Mouse (Mus musculus): Measurements from ENCODE around the gene Cbx8.

Gene Cbx8

DNA sequence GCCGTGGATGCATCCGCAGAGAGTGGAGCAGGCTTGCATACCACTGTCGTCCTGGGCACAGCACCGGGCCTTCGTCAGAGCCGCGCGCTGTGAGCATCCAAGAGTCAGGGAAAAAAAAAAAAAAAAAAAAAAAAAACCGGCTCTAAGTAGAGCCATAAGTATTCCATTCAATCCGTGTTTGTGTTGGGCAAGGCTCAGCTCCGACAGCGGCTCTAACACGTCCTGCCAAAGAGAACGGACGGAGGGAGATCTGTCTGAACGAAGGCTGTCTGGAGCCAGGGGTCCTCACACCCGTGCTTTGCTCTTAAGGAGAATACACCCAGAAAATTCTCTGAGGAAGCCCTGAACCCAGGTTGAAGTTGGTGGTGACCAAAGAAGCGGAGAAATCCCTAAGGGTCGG lies 6.1 kb downstream of the Cbx8 start:
- no peak for DNase-seq (ENCODE audit: low spot score in 2 of 2)

DNA sequence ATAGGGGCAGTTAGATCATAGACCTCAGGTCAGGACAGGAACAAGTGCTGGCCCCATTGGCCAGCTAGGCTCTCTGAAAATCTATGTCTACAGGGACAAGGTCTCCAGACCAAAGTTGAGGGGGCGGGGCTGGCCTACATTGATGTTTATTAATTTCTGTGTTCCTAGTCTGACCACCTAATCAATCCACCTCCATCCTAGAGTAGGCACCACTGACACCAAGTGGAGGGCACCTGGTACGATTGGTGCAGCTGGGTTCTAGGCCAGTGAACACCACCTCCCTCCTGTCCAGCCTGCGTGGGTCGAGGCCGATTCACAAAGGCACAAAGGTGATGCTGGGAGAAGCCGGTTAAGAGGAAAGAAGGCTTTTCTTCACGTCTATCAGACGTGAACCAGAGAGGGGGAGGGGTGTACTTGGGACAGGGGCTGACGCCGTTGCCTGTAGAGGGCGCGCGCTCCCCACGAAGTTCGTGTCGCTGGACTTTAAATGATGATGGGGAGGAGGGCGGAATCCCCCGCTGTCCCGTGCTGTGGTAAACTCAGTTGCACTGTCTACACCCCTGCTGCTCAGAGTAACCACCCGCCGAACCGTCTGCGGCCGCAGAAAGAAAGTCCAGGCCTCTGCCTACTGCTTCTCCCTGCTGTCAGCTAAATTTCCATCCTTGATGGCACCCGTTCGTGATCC lies 6.8 kb downstream of the Cbx8 start:
- DNase-seq (ENCODE audit: low spot score in 2 of 2): peak; percentile 73 to 80

- DNase-seq (ENCODE audit: low spot score in 2 of 2): peak; percentile 58 to 70
Measured at GRCm38 (mm10) chr11:119026203-119026602, 14.6 kb downstream of the Cbx8 start.

DNA sequence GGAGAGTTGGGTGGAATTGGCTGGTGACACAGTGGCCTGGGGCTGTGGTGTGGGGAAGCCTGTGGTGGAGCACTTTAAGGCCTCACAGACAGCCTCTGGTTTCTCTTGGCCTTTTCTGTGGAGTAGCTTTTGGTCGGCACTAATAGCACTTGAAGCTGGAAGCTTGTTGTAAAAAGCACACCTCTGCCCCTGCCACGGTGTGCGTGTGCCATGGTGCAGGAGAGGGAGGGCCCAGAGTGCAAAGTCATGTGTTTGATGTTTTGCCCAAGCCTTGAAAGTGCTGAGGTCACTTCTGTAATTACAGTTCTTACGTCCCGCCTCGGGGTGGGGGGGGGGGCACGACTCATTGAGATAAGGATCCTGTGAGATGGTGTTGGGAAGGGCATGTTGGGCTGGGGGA lies 16.5 kb downstream of the Cbx8 start:
- no peak for DNase-seq (ENCODE audit: low spot score in 2 of 2)

GRCm38 (mm10) chr11:119023616-119023980 lies 17.2 kb downstream of the Cbx8 start:
- DNase-seq (ENCODE audit: low spot score in 2 of 2): no peak

DNA sequence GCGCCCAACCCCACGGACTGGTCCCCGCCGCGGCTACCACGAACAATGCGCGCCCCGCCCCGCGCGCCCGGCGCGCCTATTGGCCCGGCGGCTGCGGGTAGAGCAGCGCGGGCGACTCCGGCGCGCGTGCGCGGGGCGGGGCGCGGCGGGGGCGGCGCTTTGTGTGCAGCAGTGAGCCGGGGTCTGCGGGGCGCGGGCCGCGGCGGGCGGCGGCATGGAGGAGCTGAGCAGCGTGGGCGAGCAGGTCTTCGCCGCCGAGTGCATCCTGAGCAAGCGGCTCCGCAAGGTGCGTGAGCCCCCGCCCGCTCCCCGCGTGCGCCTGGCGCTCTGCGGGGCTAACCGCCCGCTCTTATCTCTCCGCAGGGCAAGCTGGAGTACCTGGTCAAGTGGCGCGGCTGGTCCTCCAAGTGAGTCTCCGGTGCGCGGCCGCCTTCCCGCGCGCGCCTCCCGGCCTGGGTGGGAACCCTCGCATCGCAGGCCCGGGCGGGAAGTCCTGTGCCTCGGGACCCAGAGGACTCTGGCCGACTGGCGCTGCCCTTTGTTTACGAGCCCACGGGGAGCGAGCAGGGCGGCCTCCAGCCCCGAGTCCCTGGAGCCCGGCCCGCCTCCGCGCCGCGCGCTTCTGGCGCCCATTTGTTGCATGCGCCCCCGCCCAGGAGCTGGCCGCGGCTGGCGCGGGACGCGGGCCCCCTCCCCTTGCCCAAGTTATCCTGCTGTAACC lies 17.7 kb downstream of the Cbx8 start, which contains the start of gene Cbx2:
Gene Cbx2 (plus strand): TSS at position 68 of the 721 bp plus-strand sequence.
- DNase-seq (ENCODE audit: low spot score in 2 of 2): peak; percentile 80 to 81

DNA sequence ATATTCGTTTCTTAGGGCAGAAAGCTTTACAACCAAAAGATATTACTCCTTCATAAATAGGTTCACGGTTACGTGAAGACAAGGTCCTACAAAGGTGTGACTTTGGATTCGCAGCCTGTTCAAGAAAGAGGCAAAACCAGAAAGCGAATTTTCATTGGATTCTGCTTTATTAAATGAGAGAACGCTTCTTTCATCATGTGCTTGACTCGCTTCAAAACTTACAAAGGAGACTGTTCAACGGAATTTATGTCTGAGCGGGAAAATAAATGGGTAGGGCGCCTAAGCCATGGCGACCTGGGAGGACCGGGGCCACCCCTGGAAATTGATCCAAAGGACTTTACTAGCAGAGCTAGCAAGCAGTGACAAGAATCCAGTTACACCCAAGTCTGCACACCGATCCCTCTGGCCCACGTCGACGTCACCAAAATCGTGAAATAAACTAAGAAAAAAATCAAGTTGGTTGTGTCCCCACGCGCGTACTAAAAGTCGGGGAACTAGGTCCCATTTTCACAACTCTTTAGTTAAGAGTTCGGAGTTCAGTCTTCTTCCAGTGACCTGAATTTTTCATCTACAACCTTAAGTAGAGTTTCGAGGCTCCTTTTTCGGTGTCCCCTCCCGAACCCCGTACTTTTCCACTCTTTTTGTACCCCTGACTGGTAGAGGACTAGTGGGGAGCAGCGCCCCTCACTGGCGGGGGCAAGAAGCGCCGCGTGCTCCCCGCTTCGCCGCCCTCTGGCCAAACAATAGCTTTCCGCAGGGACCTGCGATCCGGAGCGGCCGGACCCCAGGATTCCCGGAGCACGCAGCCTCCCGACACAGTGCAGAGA lies 18.5 kb downstream of the Cbx8 start:
- no peak for DNase-seq (ENCODE audit: low spot score in 2 of 2)

DNA sequence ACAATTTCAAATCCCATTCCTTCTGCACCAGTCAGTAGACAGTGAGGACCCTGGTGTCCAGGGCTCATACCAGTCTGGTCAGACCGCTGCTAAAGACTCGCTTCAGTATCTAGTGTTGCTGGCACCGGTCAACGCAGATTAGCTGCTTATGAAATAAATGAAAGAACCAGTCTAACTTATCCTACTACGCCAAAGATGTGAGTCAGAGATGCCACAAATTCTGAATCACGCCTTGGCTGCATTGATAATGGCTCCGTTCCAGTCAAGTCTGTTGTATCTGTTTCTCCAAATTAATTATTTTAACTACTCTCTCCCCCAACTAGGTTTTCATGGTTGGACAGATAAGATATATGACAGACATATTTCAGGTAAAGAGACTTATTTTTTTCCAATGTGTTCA lies 19.6 kb downstream of the Cbx8 start:
- DNase-seq (ENCODE audit: low spot score in 2 of 2): no peak

DNA sequence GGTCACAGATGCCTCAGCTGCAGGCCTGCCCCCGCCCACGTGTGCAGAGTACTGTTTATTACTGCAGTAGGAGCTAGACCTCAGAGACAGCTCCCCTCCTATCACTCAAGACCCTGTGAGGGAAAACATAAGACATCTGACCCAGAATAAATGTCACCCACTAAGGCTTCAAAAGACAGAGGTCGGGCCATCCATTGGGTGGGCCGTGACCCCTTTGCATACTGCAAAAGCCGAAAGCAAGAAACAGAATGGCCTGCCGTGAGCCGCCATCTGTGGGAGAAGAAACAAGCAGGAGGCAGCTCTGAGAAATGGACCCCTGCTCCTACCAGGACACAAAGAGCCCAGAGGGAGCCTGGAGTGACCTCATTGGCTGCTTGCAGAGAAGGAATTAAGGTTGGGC lies 23.3 kb downstream of the Cbx8 start:
- no peak for DNase-seq (ENCODE audit: low spot score in 2 of 2)

DNA sequence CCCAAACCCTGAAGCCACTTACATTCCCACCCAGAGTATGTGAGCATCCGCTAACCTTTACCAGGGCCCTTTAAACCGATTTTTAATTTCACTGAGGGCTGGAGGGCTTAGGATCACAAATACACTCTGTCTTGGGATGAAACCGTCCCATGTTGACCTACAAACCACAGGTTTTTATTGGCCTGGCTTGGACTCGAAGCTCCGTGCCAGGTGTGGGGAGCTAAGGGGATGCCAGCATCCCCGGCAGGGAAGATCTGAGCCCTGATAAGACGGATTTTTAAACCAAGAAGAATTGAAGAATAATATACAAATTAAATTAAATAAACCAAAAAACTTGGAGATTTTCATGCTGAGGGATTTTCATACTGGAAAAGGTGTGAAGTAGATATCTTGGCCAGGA lies 26.3 kb downstream of the Cbx8 start:
- no peak for DNase-seq (ENCODE audit: low spot score in 2 of 2)

DNA sequence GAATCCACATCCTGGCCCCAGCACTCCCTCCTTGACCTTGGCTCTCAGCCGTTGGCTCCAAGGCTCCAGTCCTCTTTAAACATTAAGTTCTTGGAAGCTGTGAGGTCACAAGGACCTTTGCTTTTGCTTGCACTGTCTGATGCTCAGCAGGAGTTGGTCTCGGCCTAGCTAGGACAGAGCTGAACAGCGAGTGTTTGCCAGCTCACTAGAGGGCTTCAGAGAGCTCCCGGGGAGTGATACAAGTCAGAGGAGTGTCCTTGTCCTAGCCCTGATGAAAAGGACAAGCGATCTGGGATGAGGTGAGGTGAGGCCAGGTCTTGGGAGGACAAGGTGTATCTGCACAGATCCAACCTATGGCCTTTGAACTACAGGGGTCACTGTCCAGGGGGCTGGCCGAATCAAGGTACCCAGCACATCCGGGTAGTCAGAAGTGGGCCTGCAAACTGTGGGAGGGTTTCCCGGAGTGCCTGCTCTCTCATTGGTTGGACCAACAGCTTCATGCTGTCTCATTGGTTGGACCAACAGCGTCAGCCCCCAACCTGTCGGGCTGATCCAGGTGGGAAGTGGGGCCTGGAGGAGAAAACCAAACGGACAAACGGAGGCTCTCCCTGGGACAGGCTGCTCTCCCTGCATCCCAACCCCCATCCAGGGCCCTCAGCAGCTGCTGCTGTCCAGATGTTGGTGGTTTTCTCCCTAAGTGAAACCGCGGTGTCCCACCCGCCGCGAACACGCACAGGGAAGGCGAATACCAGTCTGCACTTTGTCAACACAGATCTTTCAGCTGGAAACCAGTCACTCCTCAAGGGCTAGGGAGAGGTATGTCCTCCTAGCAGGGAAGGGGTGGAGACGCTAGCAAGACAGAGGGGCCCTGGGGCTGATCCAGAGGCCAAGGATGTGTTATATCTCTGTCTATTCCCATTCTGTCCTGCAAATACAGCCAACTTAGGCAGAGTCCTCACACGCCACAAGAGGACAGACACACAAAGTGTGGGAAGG lies 33.0 kb downstream of the Cbx8 start:
- DNase-seq (ENCODE audit: low spot score in 2 of 2): no peak

DNA sequence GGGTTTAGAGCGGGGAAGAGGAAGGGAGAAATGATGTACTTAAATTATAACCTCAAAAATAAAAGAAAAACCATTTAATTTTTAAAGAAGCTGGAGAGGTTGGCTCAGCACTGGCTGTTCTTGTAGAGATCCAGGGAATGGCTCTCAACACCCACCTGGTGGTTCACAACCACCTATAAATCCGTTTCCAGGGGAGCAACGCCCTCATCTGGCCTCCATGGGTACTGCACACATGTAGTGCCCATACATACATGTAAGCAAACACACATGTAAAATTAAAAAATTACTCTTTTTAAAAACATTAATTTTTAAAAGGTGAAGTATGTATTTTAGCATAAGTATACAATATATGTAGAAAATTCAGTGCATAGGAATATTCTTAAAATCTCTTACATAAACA lies 34.3 kb downstream of the Cbx8 start:
- DNase-seq (ENCODE audit: low spot score in 2 of 2): no peak

- no peak for DNase-seq (ENCODE audit: low spot score in 2 of 2)
Measured at GRCm38 (mm10) chr11:119005547-119006275, 35.1 kb downstream of the Cbx8 start.

GRCm38 (mm10) chr11:119001493-119002128 lies 39.2 kb downstream of the Cbx8 start:
- DNase-seq (ENCODE audit: low spot score in 2 of 2): no peak

GRCm38 (mm10) chr11:119000877-119001276 lies 39.9 kb downstream of the Cbx8 start:
- DNase-seq (ENCODE audit: low spot score in 2 of 2): no peak

- no peak for DNase-seq (ENCODE audit: low spot score in 2 of 2)
Measured at GRCm38 (mm10) chr11:118999361-118999804, 41.4 kb downstream of the Cbx8 start.

- DNase-seq (ENCODE audit: low spot score in 2 of 2): peak; percentile 46 to 59
Measured at GRCm38 (mm10) chr11:118998540-118999265, 42.1 kb downstream of the Cbx8 start.

- no peak for DNase-seq (ENCODE audit: low spot score in 2 of 2)
Measured at GRCm38 (mm10) chr11:118997182-118997581, 43.6 kb downstream of the Cbx8 start.

GRCm38 (mm10) chr11:118995448-118995847 lies 45.3 kb downstream of the Cbx8 start:
- no peak for DNase-seq (ENCODE audit: low spot score in 2 of 2)

Data from spleen, postnatal 36 days (tissue).